Mouse (Mus musculus): ENCODE measurements around the gene Psd.

DNA sequence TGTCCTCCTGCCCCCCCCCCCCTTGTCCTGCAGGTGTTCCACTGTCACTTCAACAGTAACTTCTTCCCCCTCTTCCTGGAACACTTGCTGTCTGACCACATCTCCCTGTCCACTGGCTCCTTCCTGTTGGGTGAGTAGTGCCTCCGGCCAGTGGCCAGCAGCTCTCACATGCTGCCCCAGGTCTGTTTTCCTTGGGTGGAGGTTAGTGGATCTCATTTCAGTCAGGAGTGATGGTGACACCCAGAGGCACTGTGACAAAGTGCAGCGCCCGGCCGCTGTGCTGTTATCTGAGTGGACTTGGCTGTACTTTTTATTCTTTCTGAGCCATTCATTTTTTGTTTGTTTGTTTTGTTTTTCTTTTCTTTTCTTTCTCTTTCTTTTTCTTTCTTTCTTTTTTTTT, 42.2 kb upstream of the Psd start:
- TF ChIP-seq CTCF (IDR thresholded peaks at IDR 0.05) (peak; percentile 88), POLR2A (IDR thresholded peaks at IDR 0.05; ENCODE audit: insufficient read depth, low read depth, low read length) (no peak), EP300 (IDR thresholded peaks at IDR 0.05; ENCODE audit: insufficient read depth, low read depth, low read length) (peak; percentile 64; the same call in 1 of the 2 replicates)

Data from heart, adult 2 months (tissue).